Mouse (Mus musculus) lung, embryonic 16.5 days (tissue): ENCODE data around the gene Rps27. TPM values are rescaled to one million over a fixed set of nuclear protein-coding genes. Genes with fewer than 3 reads are reported as not detected.

Experiments used
- ATAC-seq: fragments of 200-750 bp; cut with Nextera tagmentation; 2 replicates; pipeline ENCODE4 v1.8.0; 2017; ENCODE audit warnings: low read depth, mild to moderate bottlenecking, moderate library complexity
- H3K27ac ChIP-seq: fragments of 300-500 bp; sonication (generic); 2 replicates; pipeline ENCODE4 v1.5.1; 2014; ENCODE audit warnings: mild to moderate bottlenecking, control low read depth, low read length
- H3K27me3 ChIP-seq: fragments of 300-500 bp; sonication (generic); 2 replicates; pipeline ENCODE4 v1.6.1; 2014; ENCODE audit warnings: low read depth, low read length, mixed read lengths; ENCODE audit not compliant: control insufficient read depth, insufficient read depth
- H3K36me3 ChIP-seq: fragments of 300-500 bp; sonication (generic); 2 replicates; pipeline ENCODE4 v1.6.1; 2014; ENCODE audit warnings: low read length; ENCODE audit not compliant: control insufficient read depth, insufficient read depth
- H3K4me1 ChIP-seq: fragments of 300-500 bp; sonication (generic); replicated peaks from 2 replicates; pipeline ENCODE4 v1.6.1; 2014; ENCODE audit warnings: low read length, mixed read lengths; ENCODE audit not compliant: control insufficient read depth, insufficient read depth
- H3K4me2 ChIP-seq: fragments of 300-500 bp; sonication (generic); 2 replicates; pipeline ENCODE4 v1.6.1; 2014; ENCODE audit warnings: low read depth, low read length, control low read depth
- H3K4me3 ChIP-seq: fragments of 300-500 bp; sonication (generic); 2 replicates; pipeline ENCODE4 v1.5.1; 2014; ENCODE audit warnings: mild to moderate bottlenecking, low read length, control low read depth
- H3K9ac ChIP-seq: fragments of 300-500 bp; sonication (generic); 2 replicates; pipeline ENCODE4 v1.6.1; 2014; ENCODE audit warnings: low read length, control low read depth
- H3K9me3 ChIP-seq: fragments of 300-500 bp; sonication (generic); 2 replicates; pipeline ENCODE4 v1.6.1; 2016; ENCODE audit warnings: low read length; ENCODE audit not compliant: control insufficient read depth
- WGBS: fragments of 180-500 bp; shearing (Covaris S2); extraction: QIAGEN DNeasy Blood & Tissue Kit; methylation state at CpG from one replicate; pipeline ENCODE4 v1.1.7; 2014; 5-methylcytosine and 5-hydroxymethylcytosine counted together
- polyA plus RNA-seq: library from polyadenylated mRNA; unstranded; fragments of >200 nt; fragmentation: Nextera tagmentation; extraction: Ambion mirVana; gene quantifications from 2 replicates; pipeline ENCODE4 v1.2.1, GENCODE M21; 2015

The Rps27 gene
- polyA plus RNA-seq, 1 experiment from 2014 or later, result 1,729 TPM

- Histone ChIP-seq H3K27me3 (no peaks in the 10 kb centered on the region), H3K27ac (no peak overlapping the region)
Measured at GRCm38 (mm10) chr3:90241251-90241650, 27.8 kb upstream of the Rps27 start.

GRCm38 (mm10) chr3:90231507-90232333 lies 18.3 kb upstream of the Rps27 start, which contains the start of gene Jtb:
Gene Jtb (plus strand): TSS chr3:90231597.
- peak; percentile 98 for ATAC-seq
- peak within 1 kb of the TSS; percentile 84 for H3K4me2 ChIP-seq
- H3K36me3 ChIP-seq, result peaks cover 10% of the 10 kb centered on the region
- H3K9ac ChIP-seq, result peak within 1 kb of the TSS; percentile 81
- H3K4me3 ChIP-seq, result peak within 1 kb of the TSS; percentile 73
- no peaks in the 10 kb centered on the region for H3K9me3 ChIP-seq
- peak within 1 kb of the TSS; percentile 91 for H3K27ac ChIP-seq
- no peaks in the 10 kb centered on the region for H3K27me3 ChIP-seq
- peaks cover 5% of the 10 kb centered on the region; the same call in 1 of the 2 replicates for H3K4me1 ChIP-seq
- under 1% methylated on average over 61 of the region's 61 CpGs for WGBS

More at GRCm38 (mm10) chr3:90241251-90241650, 27.8 kb upstream of the Rps27 start:
- ATAC-seq, result no peak
- Histone ChIP-seq H3K36me3 (no peaks in the 10 kb centered on the region), H3K4me2 (no peak overlapping the region), H3K9ac (no peak overlapping the region), H3K9me3 (no peaks in the 10 kb centered on the region), H3K4me3 (no peak overlapping the region), H3K4me1 (peaks cover 4% of the 10 kb centered on the region; the same call in 1 of the 2 replicates)
- 93% methylated on average over 2 of the region's 2 CpGs for WGBS

- H3K4me2 ChIP-seq, result peak overlapping the region; percentile 84
- no peak for ATAC-seq
- H3K4me1 ChIP-seq, result peaks cover 5% of the 10 kb centered on the region; the same call in 1 of the 2 replicates
- peak overlapping the region; percentile 73 for H3K4me3 ChIP-seq
- peak overlapping the region; percentile 81 for H3K9ac ChIP-seq
- H3K27me3 ChIP-seq, result no peaks in the 10 kb centered on the region
- peak overlapping the region; percentile 51; the same call in 1 of the 2 replicates for H3K27ac ChIP-seq
- no peaks in the 10 kb centered on the region for H3K9me3 ChIP-seq
- peaks cover 13% of the 10 kb centered on the region for H3K36me3 ChIP-seq
- 10% methylated on average over 8 of the region's 8 CpGs for WGBS
Measured at GRCm38 (mm10) chr3:90231075-90231474, 17.6 kb upstream of the Rps27 start.

- H3K4me2 ChIP-seq, result no peak overlapping the region
- no peak overlapping the region for H3K27ac ChIP-seq
- ATAC-seq, result no peak
- no peaks in the 10 kb centered on the region for H3K27me3 ChIP-seq
- H3K4me1 ChIP-seq, result peaks cover 12% of the 10 kb centered on the region
- no peak overlapping the region for H3K4me3 ChIP-seq
- WGBS, result 79% methylated on average over 10 of the region's 10 CpGs
- H3K9ac ChIP-seq, result no peak overlapping the region
- peaks cover 10% of the 10 kb centered on the region for H3K36me3 ChIP-seq
- no peaks in the 10 kb centered on the region for H3K9me3 ChIP-seq
Measured at GRCm38 (mm10) chr3:90224331-90224730, 10.9 kb upstream of the Rps27 start.

GRCm38 (mm10) chr3:90222941-90223340 lies 9.5 kb upstream of the Rps27 start:
- Histone ChIP-seq H3K9me3 (no peaks in the 10 kb centered on the region), H3K4me3 (no peak overlapping the region), H3K4me1 (peaks cover 12% of the 10 kb centered on the region), H3K36me3 (peaks cover 10% of the 10 kb centered on the region), H3K27ac (no peak overlapping the region), H3K9ac (no peak overlapping the region), H3K27me3 (no peaks in the 10 kb centered on the region), H3K4me2 (no peak overlapping the region)
- WGBS, result 55% methylated on average over 3 of the region's 3 CpGs
- no peak for ATAC-seq

- no peak overlapping the region for H3K4me2 ChIP-seq
- 84% methylated on average over 4 of the region's 4 CpGs for WGBS
Measured at GRCm38 (mm10) chr3:90222455-90222854, 9.0 kb upstream of the Rps27 start.

GRCm38 (mm10) chr3:90221123-90221522 lies 7.7 kb upstream of the Rps27 start:
- Histone ChIP-seq H3K4me1 (peaks cover 12% of the 10 kb centered on the region), H3K36me3 (peaks cover 7% of the 10 kb centered on the region), H3K4me3 (peak overlapping the region; percentile 60), H3K27me3 (no peaks in the 10 kb centered on the region), H3K9me3 (no peaks in the 10 kb centered on the region), H3K9ac (peak overlapping the region; percentile 75), H3K4me2 (peak overlapping the region; percentile 74), H3K27ac (no peak overlapping the region)
- WGBS, result 6% methylated on average over 5 of the region's 5 CpGs
- ATAC-seq, result peak; percentile 10; the same call in 1 of the 2 replicates

More at GRCm38 (mm10) chr3:90222455-90222854, 9.0 kb upstream of the Rps27 start:
- H3K9ac ChIP-seq, result no peak overlapping the region
- peaks cover 12% of the 10 kb centered on the region for H3K4me1 ChIP-seq
- H3K36me3 ChIP-seq, result peaks cover 10% of the 10 kb centered on the region
- ATAC-seq, result no peak
- no peak overlapping the region for H3K27ac ChIP-seq
- H3K9me3 ChIP-seq, result no peaks in the 10 kb centered on the region
- H3K27me3 ChIP-seq, result no peaks in the 10 kb centered on the region
- no peak overlapping the region for H3K4me3 ChIP-seq

- under 1% methylated on average over 19 of the region's 20 CpGs for WGBS
- Histone ChIP-seq H3K27ac (peak overlapping the region; percentile 96), H3K9me3 (no peaks in the 10 kb centered on the region), H3K27me3 (no peaks in the 10 kb centered on the region), H3K4me3 (peak overlapping the region; percentile 60), H3K4me2 (peak overlapping the region; percentile 74), H3K4me1 (peaks cover 12% of the 10 kb centered on the region), H3K9ac (peak overlapping the region; percentile 75), H3K36me3 (peaks cover 4% of the 10 kb centered on the region)
- peak; percentile 95 for ATAC-seq
Measured at GRCm38 (mm10) chr3:90220531-90220951, 7.1 kb upstream of the Rps27 start.

GRCm38 (mm10) chr3:90220088-90220487 lies 6.6 kb upstream of the Rps27 start:
- ATAC-seq, result peak; percentile 60; the same call in 1 of the 2 replicates
- peak overlapping the region; percentile 75 for H3K9ac ChIP-seq
- WGBS, result 7% methylated on average over 6 of the region's 6 CpGs

More at GRCm38 (mm10) chr3:90220088-90220487, 6.6 kb upstream of the Rps27 start:
- Histone ChIP-seq H3K4me2 (peak overlapping the region; percentile 74), H3K27ac (peak overlapping the region; percentile 96), H3K27me3 (no peaks in the 10 kb centered on the region), H3K4me3 (peak overlapping the region; percentile 60), H3K36me3 (peaks cover 4% of the 10 kb centered on the region), H3K9me3 (no peaks in the 10 kb centered on the region), H3K4me1 (peaks cover 12% of the 10 kb centered on the region)
